Comparison of ENCODE assay signal across 27 mouse cellular contexts in the genomic region with DNA sequence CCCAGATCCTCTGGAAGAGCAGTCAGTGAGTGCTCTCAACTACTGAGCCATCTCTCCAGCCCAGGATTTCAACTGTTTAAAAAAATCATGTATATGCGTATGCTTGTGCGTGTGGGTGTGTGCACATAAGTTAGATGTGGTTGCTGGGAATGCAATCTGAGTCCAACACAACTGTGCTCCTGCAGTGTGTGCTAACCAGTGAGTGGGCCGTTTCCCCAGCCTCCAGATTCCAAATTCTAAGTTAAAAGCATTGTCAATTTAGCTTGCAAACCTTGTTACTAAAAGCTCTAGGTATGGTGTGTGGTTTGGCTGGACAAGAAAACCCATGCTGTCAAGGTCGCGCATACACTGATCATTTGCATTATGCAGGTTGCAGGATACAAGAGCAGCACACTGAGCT. TPM values are rescaled to one million over a fixed set of nuclear protein-coding genes. Genes with fewer than 3 reads are reported as not detected.
DNase-seq lines count a peak whose midpoint lies in the region; ATAC-seq and TF ChIP-seq lines count a peak whose summit lies in the region.
"Had no signal": no experiment of that assay in that cellular context is flagged by ENCODE, and none has a peak within 500 bp of the region (broad histone marks: within the 10 kb centered on the region; RNA-seq: fewer than 3 reads in every experiment).

No protein-coding gene starts in this region.

- ATAC-seq in frontal cortex, adult (ENCODE audit: low TSS enrichment): peak; percentile 67
- no peak for ATAC-seq in forebrain, embryonic 16.5 days
- ATAC-seq: activated CD4-positive, CD25-positive, alpha-beta regulatory T cell, adult 4 months; CD4-positive, CD25-positive, alpha-beta regulatory T cell, adult 4 months; forebrain, embryonic 15.5 days had no signal

- no peak for DNase-seq in frontal cortex, postnatal 14 days (ENCODE audit: low spot score in 2 of 2)
- DNase-seq in MEL (ENCODE audit: low read depth, low spot score): no peak
- DNase-seq in brain, adult 2 months (ENCODE audit: low read depth, low spot score): peak; percentile 46
- no peak for DNase-seq in liver
- DNase-seq: adrenal gland, adult 8-10 months; adrenal gland, postnatal 14 days; adrenal gland, postnatal 36 days; B cell, adult 2 months; cerebellum, adult 11 months; cerebellum, adult 18-20 months; cerebellum, adult 8-10 months; cerebellum, adult 9-11 months; cerebellum, postnatal 14 days; cerebellum, postnatal 36 days; embryo, embryonic 11 days had no signal

- no peak for TF ChIP-seq POLR2A in MEL (IDR thresholded peaks at IDR 0.05; ENCODE audit: control insufficient read depth in 1 of 2, insufficient read depth in 1 of 2, low read depth in 1 of 2, low read length in 2 of 2, poor library complexity in 1 of 2)

- no peaks in the 10 kb centered on the region for H3K4me1 ChIP-seq in MEL (ENCODE audit: control insufficient read depth in 1 of 2, insufficient read depth in 2 of 2, low read length in 2 of 2)
- no peaks in the 10 kb centered on the region for H3K4me1 ChIP-seq in forebrain, embryonic 16.5 days (replicated peaks; ENCODE audit: control insufficient read depth, insufficient read depth, low read length)
- H3K4me1 ChIP-seq: embryonic facial prominence, embryonic 13.5 days; embryonic facial prominence, embryonic 15.5 days; forebrain, embryonic 10.5 days; forebrain, embryonic 12.5 days; forebrain, embryonic 15.5 days had no signal

- no peak overlapping the region for H3K4me2 ChIP-seq in forebrain, embryonic 16.5 days (ENCODE audit: low read length)
- H3K4me2 ChIP-seq: embryonic facial prominence, embryonic 13.5 days; embryonic facial prominence, embryonic 15.5 days; forebrain, embryonic 12.5 days; forebrain, embryonic 15.5 days had no signal

- no peak overlapping the region for H3K4me3 ChIP-seq in MEL (ENCODE audit: control insufficient read depth in 1 of 2, insufficient read depth in 1 of 2, low read depth in 2 of 2, low read length in 2 of 2)
- H3K4me3 ChIP-seq in forebrain, embryonic 16.5 days (replicated peaks; ENCODE audit: low read length): no peak overlapping the region
- H3K4me3 ChIP-seq: embryonic facial prominence, embryonic 13.5 days; embryonic facial prominence, embryonic 15.5 days; erythroblast, embryonic 14.5 days; forebrain, embryonic 10.5 days; forebrain, embryonic 12.5 days; forebrain, embryonic 15.5 days had no signal

- peak in 2 of 3 experiments; percentile 1 to 7; a peak in 1 of 6 replicates for TF ChIP-seq CTCF in MEL (IDR thresholded peaks at IDR 0.05 in 2 of 3, conservative IDR thresholded peaks at IDR 0.05 in 1 of 3; ENCODE audit: control insufficient read depth in 1 of 3, insufficient read depth in 1 of 3, low read depth in 2 of 3, low read length in 3 of 3, poor library complexity in 1 of 3, severe bottlenecking in 1 of 3)

- TF ChIP-seq RAD21 in MEL (IDR thresholded peaks at IDR 0.05; ENCODE audit: low read depth, low read length): no peak

- H3K9me3 ChIP-seq in MEL (replicated peaks; ENCODE audit: insufficient read depth, low read length): no peaks in the 10 kb centered on the region
- no peaks in the 10 kb centered on the region for H3K9me3 ChIP-seq in forebrain, embryonic 16.5 days (ENCODE audit: control insufficient read depth, low read length)
- H3K9me3 ChIP-seq: embryonic facial prominence, embryonic 13.5 days; embryonic facial prominence, embryonic 15.5 days; forebrain, embryonic 10.5 days; forebrain, embryonic 12.5 days; forebrain, embryonic 15.5 days; G1E had no signal

- H3K36me3 ChIP-seq in MEL (ENCODE audit: control insufficient read depth in 1 of 2, insufficient read depth in 2 of 2, low read length in 2 of 2): peaks cover 0 to 32% of the 10 kb centered on the region in 2 experiments; a peak in 3 of 4 replicates
- peaks cover 9% of the 10 kb centered on the region; the same call in 1 of the 2 replicates for H3K36me3 ChIP-seq in forebrain, embryonic 16.5 days (ENCODE audit: control insufficient read depth, insufficient read depth)

- no peak overlapping the region for H3K9ac ChIP-seq in MEL (ENCODE audit: control insufficient read depth, low read depth, low read length, poor library complexity, severe bottlenecking)
- H3K9ac ChIP-seq in forebrain, embryonic 16.5 days (replicated peaks; ENCODE audit: low read depth, low read length): no peak overlapping the region
- H3K9ac ChIP-seq: embryonic facial prominence, embryonic 13.5 days; embryonic facial prominence, embryonic 15.5 days; forebrain, embryonic 12.5 days; forebrain, embryonic 15.5 days had no signal

- 94% methylated on average over 5 of the region's 5 CpGs for WGBS in forebrain, embryonic 16.5 days

- H3K79me2 ChIP-seq in MEL (ENCODE audit: control insufficient read depth, insufficient read depth, low read length, poor library complexity): 0 out of 2 replicates have a peak, but pooled peaks cover 2% of the 10 kb centered on the region

- no peak for TF ChIP-seq EP300 in MEL (IDR thresholded peaks at IDR 0.05; ENCODE audit: low read depth in 1 of 2, low read length in 2 of 2)

- H3K27me3 ChIP-seq in MEL (ENCODE audit: control insufficient read depth in 1 of 2, insufficient read depth in 2 of 2, low read length in 2 of 2): no peaks in the 10 kb centered on the region
- no peaks in the 10 kb centered on the region for H3K27me3 ChIP-seq in forebrain, embryonic 16.5 days (replicated peaks; ENCODE audit: control insufficient read depth, insufficient read depth, low read length)
- H3K27me3 ChIP-seq: CH12.LX; embryonic facial prominence, embryonic 13.5 days; embryonic facial prominence, embryonic 15.5 days; forebrain, embryonic 12.5 days; forebrain, embryonic 15.5 days had no signal

- H3K27ac ChIP-seq in MEL (ENCODE audit: control insufficient read depth, low read depth, low read length): no peak overlapping the region
- H3K27ac ChIP-seq in forebrain, embryonic 16.5 days (ENCODE audit: low read length): no peak overlapping the region
- H3K27ac ChIP-seq: embryonic facial prominence, embryonic 13.5 days; forebrain, embryonic 10.5 days; forebrain, embryonic 12.5 days; forebrain, embryonic 15.5 days had no signal

TF ChIP-seq in MEL, 35 proteins besides CTCF, POLR2A, EP300 and RAD21:
- TF ChIP-seq MAZ (IDR thresholded peaks at IDR 0.05; ENCODE audit: low read depth, low read length) (no peak), TBP (IDR thresholded peaks at IDR 0.05; ENCODE audit: low read depth, low read length) (no peak), CHD1 (IDR thresholded peaks at IDR 0.05; ENCODE audit: low read depth, low read length) (no peak), KAT2A (conservative IDR thresholded peaks at IDR 0.05; ENCODE audit: low read depth, low read length) (no peak), UBTF (IDR thresholded peaks at IDR 0.05; ENCODE audit: borderline replicate concordance, insufficient read depth, low read depth, low read length) (no peak), ZKSCAN1 (IDR thresholded peaks at IDR 0.05; ENCODE audit: low read depth, low read length) (no peak), MXI1 (IDR thresholded peaks at IDR 0.05; ENCODE audit: low read depth, low read length) (no peak), JUND (IDR thresholded peaks at IDR 0.05; ENCODE audit: low read depth, low read length) (no peak), MAX (IDR thresholded peaks at IDR 0.05; ENCODE audit: low read length) (no peak), E2F4 (IDR thresholded peaks at IDR 0.05; ENCODE audit: borderline replicate concordance, low read depth, low read length) (no peak), ETS1 (IDR thresholded peaks at IDR 0.05; ENCODE audit: low read depth, low read length) (no peak), ZNF384 (IDR thresholded peaks at IDR 0.05; ENCODE audit: low read depth, low read length) (no peak), MEF2A (IDR thresholded peaks at IDR 0.05; ENCODE audit: extremely low read depth, insufficient replicate concordance, low read depth, low read length, poor library complexity, severe bottlenecking) (no peak), NELFE (IDR thresholded peaks at IDR 0.05; ENCODE audit: low read depth, low read length) (no peak), RCOR1 (IDR thresholded peaks at IDR 0.05; ENCODE audit: low read depth, low read length) (no peak), TAL1 (IDR thresholded peaks at IDR 0.05; ENCODE audit: low read length) (no peak)
TF ChIP-seq in MEL: peak in this region for 0.

RNA-seq across cellular contexts. Expression of a gene that starts 13.9 kb away (rescaled TPM):
- total RNA-seq in MEL (2012; rRNA removed): 201 and 226 TPM in 2 replicates
- 10 to 100 TPM in 1 of 2 experiments, not detected in 1; 13.7 TPM for polyA plus RNA-seq in MEL (2012; ENCODE audit: insufficient read depth in 1 of 2, insufficient read length in 2 of 2, low read depth in 1 of 2, low replicate concordance in 2 of 2, missing spikeins in 1 of 2)
- 23.7 and 28.8 TPM in 2 replicates for polyA plus RNA-seq in forebrain, embryonic 16.5 days (2015; fragmentation: Nextera tagmentation; extraction: Ambion mirVana)

RNA-seq across cellular contexts. Expression of a gene that starts 14.1 kb away (rescaled TPM):
- total RNA-seq in MEL (2012; rRNA removed): 20.1 and 20.2 TPM in 2 replicates
- 10 to 100 TPM in 1 of 2 experiments, not detected in 1; 29.7 TPM for polyA plus RNA-seq in MEL (2012; ENCODE audit: insufficient read depth in 1 of 2, insufficient read length in 2 of 2, low read depth in 1 of 2, low replicate concordance in 2 of 2, missing spikeins in 1 of 2)
- 15.2 and 19.0 TPM in 2 replicates for polyA plus RNA-seq in forebrain, embryonic 16.5 days (2015; fragmentation: Nextera tagmentation; extraction: Ambion mirVana)

RNA-seq across cellular contexts. Expression of a gene that starts 14.2 kb away (rescaled TPM):
- 126 and 132 TPM in 2 replicates for total RNA-seq in MEL (2012; rRNA removed)
- 100 to 1,000 TPM in 1 of 2 experiments, not detected in 1; 184 TPM for polyA plus RNA-seq in MEL (2012; ENCODE audit: insufficient read depth in 1 of 2, insufficient read length in 2 of 2, low read depth in 1 of 2, low replicate concordance in 2 of 2, missing spikeins in 1 of 2)
- 123 and 130 TPM in 2 replicates for polyA plus RNA-seq in forebrain, embryonic 16.5 days (2015; fragmentation: Nextera tagmentation; extraction: Ambion mirVana)

RNA-seq across cellular contexts. Expression of a gene that starts 53.7 kb away (rescaled TPM):
- total RNA-seq in MEL (2012; rRNA removed): 0.98 and 1.1 TPM in 2 replicates
- 1 to 10 TPM in 1 of 2 experiments, not detected in 1; 2.6 TPM for polyA plus RNA-seq in MEL (2012; ENCODE audit: insufficient read depth in 1 of 2, insufficient read length in 2 of 2, low read depth in 1 of 2, low replicate concordance in 2 of 2, missing spikeins in 1 of 2)
- polyA plus RNA-seq in forebrain, embryonic 16.5 days (2015; fragmentation: Nextera tagmentation; extraction: Ambion mirVana): 7.9 and 8.9 TPM in 2 replicates
